Mouse (Mus musculus) midbrain, embryonic 10.5 days (tissue): Measurements from ENCODE around the gene Gsk3b. TPM values are rescaled to one million over a fixed set of nuclear protein-coding genes. Genes with fewer than 3 reads are reported as not detected.

Experiments used
- DNase-seq: peaks from one replicate; pipeline ENCODE4 v3.0.0-alpha.2; 2017; ENCODE audit warnings: low spot score
- H3K27ac ChIP-seq: fragments of 300-500 bp; sonication (generic); replicated peaks from 2 replicates; pipeline ENCODE4 v1.5.1; 2016; ENCODE audit warnings: mild to moderate bottlenecking
- H3K27me3 ChIP-seq: fragments of 300-500 bp; sonication (generic); 2 replicates; pipeline ENCODE4 v1.6.1; 2016; ENCODE audit warnings: low read depth, mild to moderate bottlenecking; ENCODE audit not compliant: poor library complexity, severe bottlenecking
- H3K36me3 ChIP-seq: fragments of 300-500 bp; sonication (generic); 2 replicates; pipeline ENCODE4 v1.6.1; 2016; ENCODE audit warnings: mild to moderate bottlenecking, moderate library complexity
- H3K4me1 ChIP-seq: fragments of 300-500 bp; sonication (generic); 2 replicates; pipeline ENCODE4 v1.6.1; 2016
- H3K4me3 ChIP-seq: fragments of 300-500 bp; sonication (generic); 2 replicates; pipeline ENCODE4 v1.5.1; 2016; ENCODE audit warnings: mild to moderate bottlenecking, moderate library complexity
- H3K9me3 ChIP-seq: fragments of 300-500 bp; sonication (generic); replicated peaks from 2 replicates; pipeline ENCODE4 v1.6.1; 2016; ENCODE audit warnings: mild to moderate bottlenecking
- WGBS: fragments of 180-500 bp; shearing (Covaris S2); methylation state at CpG from one replicate; pipeline ENCODE4 v1.1.7; 2016; 5-methylcytosine and 5-hydroxymethylcytosine counted together
- polyA plus RNA-seq: library from polyadenylated mRNA; unstranded; fragments of >200 nt; fragmentation: Nextera tagmentation; extraction: Ambion mirVana; gene quantifications from 2 replicates; pipeline ENCODE4 v1.2.1, GENCODE M21; 2016

The Gsk3b gene
- polyA plus RNA-seq, 1 experiment from 2014 or later, result 72.9 TPM

DNA sequence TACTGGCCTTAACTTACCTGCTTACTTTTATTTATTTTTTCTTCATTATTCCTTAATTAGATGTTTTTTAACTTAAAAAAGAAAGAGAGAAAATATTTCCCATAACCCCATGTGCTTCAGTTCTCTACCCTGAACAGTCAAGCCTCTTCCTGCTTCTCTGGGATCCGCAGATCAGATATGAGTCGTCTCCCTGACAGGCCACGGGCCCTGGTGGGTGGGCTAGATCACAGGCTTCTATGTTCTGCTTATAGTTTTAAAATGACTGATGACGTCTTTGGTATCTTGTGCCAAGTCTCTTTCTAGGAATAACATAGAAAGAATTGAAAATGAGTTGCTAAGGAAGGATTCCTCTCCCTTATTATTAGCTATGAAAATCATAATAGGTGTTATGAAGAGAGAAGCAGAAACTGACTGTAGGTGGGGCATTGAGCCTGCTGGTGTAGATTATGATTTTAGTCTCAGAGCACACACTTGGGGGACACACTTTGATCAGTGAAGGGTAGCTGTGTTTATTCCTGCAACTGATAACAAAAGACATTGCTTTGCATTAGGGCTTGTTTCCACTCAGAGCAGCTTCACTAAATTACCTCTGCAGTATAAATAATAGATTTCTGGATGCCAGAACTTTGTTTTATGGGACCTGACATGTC, 148.3 kb downstream of the Gsk3b start:
- Histone ChIP-seq H3K9me3 (no peaks in the 10 kb centered on the region), H3K27ac (no peak overlapping the region), H3K27me3 (no peaks in the 10 kb centered on the region), H3K36me3 (peaks cover 60% of the 10 kb centered on the region), H3K4me1 (no peaks in the 10 kb centered on the region), H3K4me3 (no peak overlapping the region)
- DNase-seq, result no peak
- WGBS, result 93% methylated on average over 4 of the region's 4 CpGs

DNA sequence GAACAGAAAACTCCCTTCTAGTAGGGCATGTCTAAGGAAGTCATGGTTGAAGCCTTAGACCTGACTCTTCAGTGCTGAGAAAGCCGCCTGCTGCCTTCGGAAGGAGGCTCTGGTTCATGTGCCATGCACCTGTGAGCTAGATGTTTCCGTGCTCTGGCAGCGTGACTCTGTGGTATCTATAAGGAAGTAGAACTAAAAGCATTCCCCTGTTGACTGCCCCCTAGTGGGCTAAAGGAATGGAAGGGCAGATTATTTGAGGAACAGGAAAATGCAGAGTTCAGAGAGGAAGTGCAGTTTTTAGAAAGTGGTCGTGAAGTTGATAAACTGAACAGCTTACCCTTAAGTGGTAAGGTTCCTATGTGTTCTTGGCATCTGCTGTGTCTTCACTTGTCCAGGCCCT, 150.9 kb downstream of the Gsk3b start:
- Histone ChIP-seq H3K4me3 (no peak overlapping the region), H3K4me1 (no peaks in the 10 kb centered on the region), H3K36me3 (peaks cover 61% of the 10 kb centered on the region), H3K9me3 (no peaks in the 10 kb centered on the region), H3K27me3 (no peaks in the 10 kb centered on the region), H3K27ac (no peak overlapping the region)
- 92% methylated on average over 5 of the region's 5 CpGs for WGBS
- no peak for DNase-seq

DNA sequence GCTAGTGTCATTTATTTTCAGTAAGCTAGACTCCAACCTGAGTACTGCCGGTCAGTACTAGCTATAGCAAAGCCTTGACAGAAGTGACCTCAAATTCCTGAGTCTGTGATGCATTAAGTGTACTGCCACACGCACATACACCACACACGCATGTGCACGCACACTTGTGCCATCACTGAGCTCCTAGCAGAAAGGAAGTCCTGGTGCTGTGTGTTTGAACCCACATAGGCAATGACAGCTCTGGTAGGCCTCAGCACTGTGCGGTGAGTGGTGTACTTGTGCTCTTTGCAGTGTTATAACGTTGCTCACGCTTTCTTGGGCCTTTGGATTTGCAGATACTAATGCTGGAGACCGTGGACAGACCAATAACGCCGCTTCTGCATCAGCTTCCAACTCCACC, 151.4 kb downstream of the Gsk3b start:
- 98% methylated on average over 10 of the region's 10 CpGs for WGBS
- H3K27me3 ChIP-seq, result no peaks in the 10 kb centered on the region
- no peak overlapping the region for H3K27ac ChIP-seq
- H3K36me3 ChIP-seq, result peaks cover 61% of the 10 kb centered on the region
- DNase-seq, result no peak
- no peaks in the 10 kb centered on the region for H3K9me3 ChIP-seq
- no peak overlapping the region for H3K4me3 ChIP-seq
- H3K4me1 ChIP-seq, result no peaks in the 10 kb centered on the region

DNA sequence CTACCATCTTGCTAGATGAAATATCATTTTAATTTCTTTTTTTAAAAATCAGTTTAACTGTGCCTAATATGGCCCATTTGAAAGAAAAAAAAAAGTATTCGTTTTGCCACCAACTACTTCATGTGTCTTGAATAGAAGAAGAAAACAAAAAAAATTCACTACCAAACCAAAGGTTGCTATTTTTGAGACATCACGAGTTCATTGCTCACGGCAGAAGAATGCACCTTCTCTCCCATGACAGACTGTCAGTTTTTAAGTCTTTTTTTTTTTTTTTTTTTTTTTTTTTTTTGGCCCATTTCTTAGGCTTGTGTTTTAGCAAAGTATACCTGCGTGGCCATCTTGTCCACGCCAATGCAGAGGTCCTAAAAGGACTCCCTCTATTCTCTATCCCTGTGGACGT, 155.3 kb downstream of the Gsk3b start:
- no peak overlapping the region for H3K4me3 ChIP-seq
- DNase-seq, result no peak
- H3K36me3 ChIP-seq, result peaks cover 48% of the 10 kb centered on the region
- no peaks in the 10 kb centered on the region for H3K9me3 ChIP-seq
- H3K27ac ChIP-seq, result no peak overlapping the region
- H3K4me1 ChIP-seq, result peaks cover 7% of the 10 kb centered on the region
- WGBS, result 92% methylated on average over 6 of the region's 6 CpGs
- no peaks in the 10 kb centered on the region for H3K27me3 ChIP-seq

DNA sequence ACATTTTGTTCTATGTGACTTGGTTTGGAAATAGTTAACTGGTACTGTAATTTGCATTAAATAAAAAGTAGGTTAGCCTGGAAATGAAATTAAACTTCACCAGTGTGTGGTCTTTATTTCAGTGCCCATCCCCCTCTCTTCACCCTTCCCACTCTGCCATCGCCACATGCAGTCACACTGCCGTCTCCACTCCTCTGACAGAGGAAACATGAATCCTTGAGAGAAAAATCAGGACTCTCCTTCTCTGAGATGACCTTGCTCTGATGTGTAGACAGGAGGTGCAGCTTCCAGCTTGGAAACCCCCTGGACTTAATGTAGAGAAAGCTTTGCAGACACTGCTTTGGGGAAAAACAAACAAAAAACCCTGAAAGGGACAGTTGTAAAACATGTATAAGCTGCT, 156.6 kb downstream of the Gsk3b start:
- H3K27ac ChIP-seq, result no peak overlapping the region
- peaks cover 7% of the 10 kb centered on the region for H3K4me1 ChIP-seq
- no peak for DNase-seq
- 70% methylated on average over 2 of the region's 2 CpGs for WGBS
- H3K27me3 ChIP-seq, result no peaks in the 10 kb centered on the region
- H3K36me3 ChIP-seq, result peaks cover 40% of the 10 kb centered on the region
- H3K9me3 ChIP-seq, result no peaks in the 10 kb centered on the region
- no peak overlapping the region for H3K4me3 ChIP-seq

DNA sequence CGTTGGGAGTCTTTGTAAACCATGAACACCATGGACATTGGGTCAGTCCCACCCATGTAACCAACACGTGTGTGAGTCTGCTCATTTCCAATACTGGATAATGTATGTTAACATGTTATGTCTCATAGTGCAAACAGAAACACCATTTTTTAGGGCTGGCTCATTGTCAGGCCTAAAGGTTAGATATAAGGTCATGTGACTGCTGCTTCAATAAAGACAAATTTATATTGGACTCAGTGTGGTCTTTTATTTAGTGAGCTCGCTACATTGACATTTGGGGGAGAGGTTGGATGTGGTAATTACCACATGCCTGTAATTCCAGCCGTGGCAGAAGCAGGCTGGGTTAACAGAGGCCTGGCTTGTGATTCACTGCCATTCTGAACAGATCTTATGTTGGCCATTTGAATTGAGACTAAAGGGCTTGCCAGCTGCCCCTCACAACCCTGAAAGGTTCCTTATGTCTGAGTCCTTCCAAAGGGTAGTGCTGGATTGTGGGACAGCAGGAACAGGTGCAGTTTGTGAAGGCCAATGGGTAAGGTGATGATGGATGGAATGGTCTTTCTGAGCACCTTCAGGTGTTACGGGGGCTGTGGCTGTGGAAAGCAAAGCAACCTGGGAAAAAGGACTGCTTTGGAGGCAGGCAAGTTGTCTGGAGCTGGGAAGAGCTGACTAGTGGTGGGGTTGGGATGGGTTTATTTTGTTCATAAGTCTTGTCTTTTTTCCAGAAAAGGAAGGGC, 157.2 kb downstream of the Gsk3b start:
- Histone ChIP-seq H3K27me3 (no peaks in the 10 kb centered on the region), H3K36me3 (peaks cover 33% of the 10 kb centered on the region), H3K9me3 (no peaks in the 10 kb centered on the region), H3K4me1 (peaks cover 7% of the 10 kb centered on the region), H3K4me3 (no peak overlapping the region), H3K27ac (no peak overlapping the region)
- DNase-seq, result no peak
- 87% methylated on average over 5 of the region's 5 CpGs for WGBS

DNA sequence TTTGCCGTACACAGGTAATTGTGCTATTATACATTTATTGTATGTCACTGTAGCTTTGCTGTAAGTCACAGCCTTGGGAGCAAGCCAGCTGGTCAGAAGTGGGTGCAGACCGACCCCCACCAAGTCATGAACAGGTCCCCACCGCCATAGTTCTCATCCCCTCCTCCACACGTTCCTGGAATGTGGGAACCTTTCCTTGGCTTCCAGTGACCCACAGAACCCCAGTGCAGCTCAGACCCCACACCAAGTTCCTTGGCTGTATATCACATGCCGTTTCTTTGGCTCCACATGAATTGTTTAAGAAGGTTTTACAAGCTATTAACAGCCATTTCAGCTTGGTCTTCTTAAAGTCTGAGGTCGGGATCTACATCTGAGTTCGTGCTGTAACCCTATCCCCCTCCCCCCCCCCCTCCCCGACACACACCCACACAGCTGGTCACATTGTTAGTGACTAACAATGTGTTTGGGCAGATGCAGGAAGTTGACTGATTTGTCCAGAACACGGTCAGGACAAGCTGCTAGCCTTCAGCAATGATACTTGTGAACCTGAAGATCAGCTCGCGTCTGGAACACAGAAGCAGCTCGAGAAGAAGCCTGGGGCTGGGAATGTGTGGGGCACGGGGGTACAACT, 159.6 kb downstream of the Gsk3b start:
- no peak for DNase-seq
- H3K27ac ChIP-seq, result no peak overlapping the region
- no peaks in the 10 kb centered on the region for H3K27me3 ChIP-seq
- H3K4me3 ChIP-seq, result no peak overlapping the region
- peaks cover 7% of the 10 kb centered on the region for H3K4me1 ChIP-seq
- WGBS, result 69% methylated on average over 13 of the region's 13 CpGs
- H3K36me3 ChIP-seq, result peaks cover 11% of the 10 kb centered on the region; the same call in 1 of the 2 replicates
- no peaks in the 10 kb centered on the region for H3K9me3 ChIP-seq

DNA sequence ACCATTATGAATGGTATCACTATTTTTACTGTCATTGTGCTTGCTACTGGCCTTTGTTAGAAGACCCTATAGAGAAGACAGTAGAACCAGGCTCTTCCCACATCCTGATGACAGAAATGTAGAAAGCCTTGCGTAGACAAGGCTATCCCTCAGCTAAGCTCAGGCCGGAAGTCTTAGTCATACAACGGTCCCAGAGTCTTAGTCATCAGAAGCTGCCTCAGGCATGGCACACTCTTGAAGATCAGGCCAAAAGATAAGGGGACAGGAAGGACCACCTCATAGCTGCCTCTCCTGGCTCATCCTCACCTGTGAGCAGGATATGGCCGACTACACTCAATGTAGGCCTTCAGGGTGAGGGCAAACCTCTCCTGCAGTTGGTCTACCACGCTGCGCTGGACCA, 161.7 kb downstream of the Gsk3b start:
- H3K4me1 ChIP-seq, result peaks cover 7% of the 10 kb centered on the region
- 92% methylated on average over 6 of the region's 6 CpGs for WGBS
- no peak for DNase-seq
- no peaks in the 10 kb centered on the region for H3K9me3 ChIP-seq
- 0 out of 2 replicates have a peak, but pooled peaks cover 4% of the 10 kb centered on the region for H3K36me3 ChIP-seq
- H3K27ac ChIP-seq, result no peak overlapping the region
- H3K4me3 ChIP-seq, result no peak overlapping the region
- no peaks in the 10 kb centered on the region for H3K27me3 ChIP-seq

DNA sequence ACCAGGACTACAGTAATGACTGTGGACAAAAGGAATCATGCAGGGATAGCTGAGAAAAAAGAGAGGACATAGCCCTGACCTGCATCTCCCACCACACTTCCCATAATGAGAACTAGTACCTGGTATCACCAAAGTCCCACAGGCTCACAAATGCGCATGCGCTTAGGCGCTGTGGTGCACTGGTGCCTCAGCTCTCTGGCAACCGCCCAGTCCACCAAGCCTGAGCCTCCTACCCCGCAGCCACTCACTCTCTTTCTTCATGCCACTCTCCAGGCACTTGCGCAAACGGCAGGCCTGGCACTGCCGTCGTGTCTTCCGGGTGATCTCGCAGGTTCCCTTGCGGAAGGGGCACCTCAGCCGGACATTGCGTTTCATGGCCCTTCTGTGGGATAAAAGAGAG, 165.2 kb downstream of the Gsk3b start:
- Histone ChIP-seq H3K36me3 (no peaks in the 10 kb centered on the region), H3K4me3 (no peak overlapping the region), H3K27me3 (no peaks in the 10 kb centered on the region), H3K27ac (no peak overlapping the region), H3K4me1 (no peaks in the 10 kb centered on the region), H3K9me3 (no peaks in the 10 kb centered on the region)
- WGBS, result 84% methylated on average over 14 of the region's 14 CpGs
- no peak for DNase-seq

DNA sequence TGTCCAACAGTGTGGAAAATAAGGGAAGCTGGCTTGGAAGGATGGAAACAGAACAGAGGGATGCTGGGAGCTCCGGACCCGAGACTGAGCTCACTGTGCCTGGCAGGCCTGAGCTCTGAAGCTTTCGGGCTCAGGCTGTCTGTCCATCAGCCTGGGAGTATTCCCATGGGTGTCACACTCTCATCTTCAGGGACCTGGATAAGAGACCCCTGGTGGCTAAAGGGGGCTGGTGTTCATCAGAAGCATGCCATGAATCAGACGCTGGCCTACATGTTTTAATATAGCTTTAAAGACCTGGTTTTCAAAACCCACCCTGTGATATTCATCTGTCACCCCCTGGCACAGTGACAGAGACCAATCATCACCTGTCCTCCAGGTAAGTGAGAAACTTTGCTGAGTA, 166.3 kb downstream of the Gsk3b start:
- 70% methylated on average over 4 of the region's 4 CpGs for WGBS
- DNase-seq, result no peak
- H3K4me1 ChIP-seq, result no peaks in the 10 kb centered on the region
- no peak overlapping the region for H3K27ac ChIP-seq
- no peaks in the 10 kb centered on the region for H3K27me3 ChIP-seq
- H3K9me3 ChIP-seq, result no peaks in the 10 kb centered on the region
- H3K4me3 ChIP-seq, result no peak overlapping the region
- H3K36me3 ChIP-seq, result no peaks in the 10 kb centered on the region

DNA sequence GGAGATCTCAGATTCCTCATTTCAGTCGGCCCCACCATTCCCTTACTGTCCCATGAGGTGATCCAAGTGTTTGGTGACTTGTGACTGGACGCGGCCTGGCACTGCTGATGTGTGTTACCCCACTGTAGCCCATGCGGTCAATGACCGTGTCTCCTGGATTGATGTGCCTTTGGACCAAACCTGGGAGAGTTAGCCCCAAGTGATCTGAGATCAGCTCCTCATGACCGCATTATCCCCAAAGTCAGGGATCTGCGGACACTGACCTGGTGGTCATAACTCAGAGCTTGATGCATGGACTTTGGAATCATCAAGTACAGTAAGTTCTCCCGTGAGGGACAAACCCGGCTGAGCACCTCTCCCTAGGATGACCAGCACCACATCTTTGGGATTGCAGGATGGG, 167.1 kb downstream of the Gsk3b start:
- Histone ChIP-seq H3K27ac (no peak overlapping the region), H3K4me3 (no peak overlapping the region), H3K27me3 (no peaks in the 10 kb centered on the region), H3K9me3 (no peaks in the 10 kb centered on the region), H3K4me1 (no peaks in the 10 kb centered on the region), H3K36me3 (no peaks in the 10 kb centered on the region)
- 93% methylated on average over 9 of the region's 9 CpGs for WGBS
- no peak for DNase-seq

DNA sequence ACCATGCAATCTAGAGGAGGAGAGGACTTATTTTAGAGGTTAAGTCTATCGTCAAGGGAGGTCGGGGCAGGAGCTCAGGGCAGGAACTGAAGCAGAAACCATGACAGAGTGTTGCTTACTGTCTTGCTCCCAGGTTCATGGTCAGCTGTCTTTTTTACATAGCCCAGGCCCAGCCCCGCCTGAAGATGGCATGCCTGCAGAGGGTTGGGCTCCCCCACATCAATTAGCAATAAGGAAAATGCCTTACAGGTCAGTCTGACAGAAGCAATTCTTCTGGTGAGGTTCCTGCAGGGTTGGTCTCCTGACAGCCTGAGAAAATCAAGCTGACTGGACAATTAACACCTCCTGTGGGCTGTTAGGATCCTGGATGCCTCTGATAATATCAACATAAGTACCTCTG, 182.8 kb downstream of the Gsk3b start:
- 75% methylated on average over 3 of the region's 3 CpGs for WGBS
- H3K36me3 ChIP-seq, result no peaks in the 10 kb centered on the region
- peaks cover 18% of the 10 kb centered on the region for H3K4me1 ChIP-seq
- 0 out of 2 replicates have a peak overlapping the region, but pooled peaks have one; percentile 52 for H3K27ac ChIP-seq
- DNase-seq, result no peak
- no peaks in the 10 kb centered on the region for H3K9me3 ChIP-seq
- no peak overlapping the region for H3K4me3 ChIP-seq
- no peaks in the 10 kb centered on the region for H3K27me3 ChIP-seq

DNA sequence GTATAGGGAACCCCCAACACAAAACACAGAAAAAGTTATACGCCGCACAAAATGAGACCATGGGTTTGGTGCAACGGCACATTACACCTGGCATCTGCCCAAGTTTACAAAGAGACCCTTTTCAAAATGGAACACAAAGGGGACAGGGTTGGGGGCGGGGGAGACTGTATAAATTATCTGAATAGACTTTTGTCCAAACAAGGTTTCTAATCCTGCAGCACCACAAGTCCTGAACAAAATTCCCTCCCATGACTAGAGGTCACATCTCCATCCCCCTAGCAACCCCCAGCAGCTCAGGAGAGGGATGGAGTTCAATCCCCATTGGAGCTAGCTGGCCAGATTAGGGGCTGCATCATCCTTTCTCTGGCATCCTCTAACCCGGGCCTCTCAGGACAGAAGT, 183.7 kb downstream of the Gsk3b start:
- Histone ChIP-seq H3K4me1 (peaks cover 18% of the 10 kb centered on the region), H3K9me3 (no peaks in the 10 kb centered on the region), H3K36me3 (no peaks in the 10 kb centered on the region), H3K27ac (peak overlapping the region; percentile 49; the same call in 1 of the 2 replicates), H3K4me3 (no peak overlapping the region), H3K27me3 (no peaks in the 10 kb centered on the region)
- 60% methylated on average over 5 of the region's 5 CpGs for WGBS
- no peak for DNase-seq
